Mouse (Mus musculus): ENCODE data around the gene Stmn1.
"Not testable (repeated sequence)": the region's sequence is repeated elsewhere in the genome, so short reads cannot be mapped to it uniquely, and the experiment has no call there.

Gene Stmn1

DNA sequence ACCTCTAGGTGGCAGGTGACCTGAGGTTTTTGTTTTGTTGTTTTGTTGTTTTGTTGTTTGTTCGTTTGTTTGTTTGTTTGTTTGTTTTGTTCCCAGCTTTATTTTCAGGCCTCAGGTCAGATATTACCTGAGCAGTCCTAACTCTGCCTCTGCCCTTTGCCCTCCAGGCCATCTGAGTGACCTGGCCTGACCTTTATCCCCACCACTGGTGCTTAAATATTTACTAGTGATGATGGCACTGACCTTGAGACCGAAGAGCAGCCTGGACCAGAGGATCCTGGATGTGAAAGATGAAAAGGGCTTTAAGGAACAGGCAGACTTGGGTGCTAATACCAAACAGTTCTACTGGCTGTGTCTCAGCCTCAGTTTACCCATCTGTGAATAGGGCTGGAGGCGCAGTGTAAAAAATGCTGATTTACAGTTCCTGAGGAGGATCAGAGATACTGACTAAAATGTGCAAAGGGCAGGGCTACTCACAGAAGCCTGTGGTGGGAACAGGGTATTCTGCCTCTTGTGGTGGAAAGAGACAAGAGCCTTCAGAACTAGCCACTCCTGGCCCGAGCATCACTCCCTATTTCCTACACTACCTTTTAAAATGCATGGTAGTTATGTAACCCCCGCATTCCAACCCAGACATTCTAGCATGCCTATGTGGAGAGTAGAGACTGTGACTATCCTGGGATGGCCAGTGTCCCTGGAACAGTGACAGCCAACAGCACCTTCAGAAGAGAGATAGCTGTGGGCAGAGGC lies 17.2 kb downstream of the Stmn1 start:
- DNase-seq (ENCODE audit: low spot score), result no peak

GRCm38 (mm10) chr4:134488211-134488610 lies 20.1 kb downstream of the Stmn1 start:
- no peak for DNase-seq (ENCODE audit: low spot score)

GRCm38 (mm10) chr4:134489986-134490665 lies 22.0 kb downstream of the Stmn1 start:
- DNase-seq (ENCODE audit: low spot score), result no peak

DNA sequence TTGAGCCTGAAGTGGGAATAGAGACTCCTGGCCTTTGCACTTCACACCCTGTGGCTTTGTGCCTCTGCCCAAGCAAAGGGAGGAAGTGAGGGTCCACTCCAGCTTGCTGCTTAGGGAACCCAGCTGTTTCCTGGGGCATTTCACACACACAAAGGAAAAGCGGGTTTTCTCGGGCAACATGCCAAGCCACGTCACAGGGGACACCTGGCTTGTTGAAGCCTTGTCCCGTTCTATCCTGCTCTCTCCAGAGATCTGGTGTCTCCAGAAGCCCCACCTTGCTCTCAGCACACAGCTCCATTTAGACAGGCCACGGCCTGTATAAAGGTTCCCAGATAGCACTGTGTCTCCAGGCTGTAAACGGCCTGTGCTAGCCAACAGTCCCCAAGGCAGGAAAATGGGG lies 23.6 kb downstream of the Stmn1 start:
- no peak for DNase-seq (ENCODE audit: low spot score)

- DNase-seq (ENCODE audit: low spot score), result not testable (repeated sequence)
Measured at GRCm38 (mm10) chr4:134494161-134494560, 26.0 kb downstream of the Stmn1 start.

GRCm38 (mm10) chr4:134494780-134495545 lies 26.8 kb downstream of the Stmn1 start:
- DNase-seq (ENCODE audit: low spot score), result no peak

- no peak for DNase-seq (ENCODE audit: low spot score)
Measured at GRCm38 (mm10) chr4:134495546-134495923, 27.4 kb downstream of the Stmn1 start.

GRCm38 (mm10) chr4:134496595-134497210 lies 28.6 kb downstream of the Stmn1 start, which contains the start of gene Paqr7:
Gene Paqr7 (plus strand): TSS chr4:134496697.
- peak; percentile 54 for DNase-seq (ENCODE audit: low spot score)

DNA sequence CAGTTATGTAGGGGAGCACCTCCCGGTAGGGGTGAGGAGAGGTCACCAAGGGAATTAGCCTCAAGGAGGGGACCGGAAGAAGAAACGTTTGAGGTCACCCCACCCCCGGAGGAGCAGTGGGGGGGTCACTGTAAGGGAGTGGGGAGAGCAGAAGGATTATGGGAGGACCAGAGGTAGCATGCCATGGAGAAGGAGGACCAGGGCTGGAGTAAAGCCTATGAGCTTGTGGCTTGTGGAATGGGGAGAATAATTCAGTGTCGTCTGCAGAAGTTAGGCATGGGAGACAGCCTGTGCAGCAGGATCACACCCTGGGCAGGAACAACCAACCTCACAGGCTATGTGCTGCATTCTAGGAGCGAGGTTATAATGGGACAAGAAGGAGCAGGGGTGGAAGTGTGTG lies 29.1 kb downstream of the Stmn1 start:
- no peak for DNase-seq (ENCODE audit: low spot score)

DNA sequence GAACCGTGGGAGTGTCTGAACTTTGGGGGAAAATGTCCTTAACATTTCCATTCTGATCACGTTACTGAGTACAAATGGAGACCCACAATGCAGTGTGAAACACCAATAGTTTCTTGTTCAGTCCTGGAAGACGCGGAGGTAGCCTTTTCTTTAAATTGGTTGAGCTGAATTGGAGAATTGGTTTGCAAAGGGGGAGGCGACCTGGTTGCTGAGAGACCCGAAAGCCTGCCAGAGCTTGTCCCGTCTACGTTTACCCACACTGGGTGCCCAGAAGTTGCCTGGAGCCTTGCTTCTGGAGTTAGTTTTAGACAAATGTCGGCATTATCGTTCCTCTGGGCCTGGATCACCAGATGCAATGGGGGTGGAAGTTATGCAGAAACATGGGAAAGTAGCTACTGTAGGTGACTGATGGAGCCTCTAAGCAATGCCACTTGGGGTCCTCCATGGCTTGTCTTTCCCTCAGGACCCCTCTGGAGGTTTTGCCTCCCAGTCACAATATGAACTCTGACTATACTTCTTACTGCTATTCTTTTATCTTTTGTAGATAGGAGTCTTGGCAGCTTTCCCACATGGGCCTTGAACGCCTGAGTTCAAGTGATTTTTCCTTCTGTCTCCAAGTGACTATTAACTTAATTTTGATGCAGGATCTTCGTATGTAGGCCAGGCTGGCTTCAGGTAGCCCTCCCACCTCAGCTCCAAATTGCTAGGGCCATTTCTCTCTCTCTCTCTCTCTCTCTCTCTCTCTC lies 30.0 kb downstream of the Stmn1 start:
- no peak for DNase-seq (ENCODE audit: low spot score)

DNA sequence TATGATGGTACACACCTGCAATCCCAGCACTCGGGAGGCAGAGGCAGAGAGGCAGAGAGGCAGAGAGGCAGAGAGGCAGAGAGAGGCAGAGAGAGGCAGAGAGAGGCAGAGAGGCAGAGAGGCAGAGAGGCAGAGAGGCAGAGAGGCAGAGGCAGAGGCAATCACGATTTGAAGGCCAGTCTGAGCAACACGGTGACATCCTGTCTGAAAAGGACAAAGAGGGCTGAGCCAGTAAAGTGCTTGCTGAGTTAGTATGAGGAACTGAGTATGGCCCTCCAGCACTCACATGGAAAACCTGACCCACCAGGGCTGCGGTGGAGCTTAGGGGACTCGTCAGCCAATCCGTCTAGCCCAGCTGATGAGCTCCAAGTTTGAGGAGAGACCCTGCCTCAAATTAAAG lies 30.9 kb downstream of the Stmn1 start:
- DNase-seq (ENCODE audit: low spot score), result not testable (repeated sequence)

- DNase-seq (ENCODE audit: low spot score), result no peak
Measured at GRCm38 (mm10) chr4:134501095-134501494, 33.0 kb downstream of the Stmn1 start.

GRCm38 (mm10) chr4:134503686-134504357 lies 35.7 kb downstream of the Stmn1 start:
- DNase-seq (ENCODE audit: low spot score), result no peak

- DNase-seq (ENCODE audit: low spot score), result no peak
Measured at GRCm38 (mm10) chr4:134505303-134505789, 37.2 kb downstream of the Stmn1 start.

GRCm38 (mm10) chr4:134505966-134506594 lies 38.0 kb downstream of the Stmn1 start:
- no peak for DNase-seq (ENCODE audit: low spot score)

DNA sequence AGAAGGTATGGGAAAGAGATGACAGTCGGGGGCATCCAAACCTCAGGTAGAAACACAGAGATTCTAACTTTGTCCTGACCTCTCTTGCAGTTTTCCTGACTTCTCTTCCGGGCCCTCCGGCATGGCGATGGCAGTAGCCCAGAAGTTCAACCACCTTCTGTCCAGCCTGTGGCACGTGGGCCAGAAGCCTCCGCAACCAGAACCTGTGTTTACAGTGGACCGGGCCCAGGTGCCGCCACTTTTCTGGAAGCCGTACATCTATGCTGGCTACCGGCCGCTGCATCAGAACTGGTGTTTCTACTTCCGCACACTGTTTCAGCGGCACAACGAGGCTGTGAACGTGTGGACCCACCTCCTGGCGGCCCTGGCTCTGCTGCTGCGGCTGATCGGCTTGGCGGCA lies 38.6 kb downstream of the Stmn1 start:
- DNase-seq (ENCODE audit: low spot score), result no peak

DNA sequence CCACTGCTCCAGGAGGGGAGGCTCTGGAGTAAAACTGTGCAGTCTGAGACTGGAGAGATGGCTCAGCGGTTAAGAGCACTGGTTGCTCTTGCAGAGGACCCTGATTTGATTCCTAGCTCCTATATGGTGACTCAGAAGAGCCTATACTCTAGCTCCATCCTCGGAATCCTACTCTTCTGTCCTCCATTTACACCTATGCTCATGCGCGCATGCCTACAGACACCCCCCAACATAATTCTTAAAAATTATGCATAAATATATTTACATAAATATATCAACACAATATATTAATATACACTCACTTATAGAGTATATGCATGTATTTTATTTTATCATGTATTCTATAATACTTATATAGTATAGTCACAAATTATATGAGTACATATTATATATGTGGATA lies 42.3 kb downstream of the Stmn1 start:
- no peak for DNase-seq (ENCODE audit: low spot score)

DNA sequence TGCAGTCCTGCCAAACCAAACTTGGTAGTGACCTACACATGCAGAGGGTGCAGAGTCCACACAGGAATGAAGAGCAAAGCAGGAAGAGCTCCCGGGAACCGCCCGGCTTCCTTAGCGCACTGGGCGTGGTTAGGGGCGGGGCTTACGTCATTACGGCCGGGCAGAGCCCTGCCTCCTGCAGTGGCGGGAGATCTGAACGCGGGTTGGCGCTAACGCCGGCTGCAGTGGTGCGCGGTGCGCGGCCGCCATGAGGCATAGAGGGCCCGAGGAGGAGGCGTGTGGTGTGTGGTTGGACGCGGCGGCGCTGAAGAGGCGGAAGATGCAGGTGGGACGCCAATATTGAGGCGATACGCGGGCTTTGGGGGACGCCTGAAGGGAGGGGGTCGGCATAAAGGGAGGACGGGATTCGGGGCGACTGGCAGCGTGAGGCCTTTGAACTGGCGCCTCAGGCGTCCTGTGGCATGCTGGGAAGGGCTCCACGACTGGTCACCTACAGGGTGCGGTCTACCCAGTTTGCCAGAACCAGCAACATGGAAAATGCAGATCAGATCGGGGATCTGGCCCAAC lies 42.8 kb downstream of the Stmn1 start, which contains the start of gene Aunip:
TSS of gene Aunip (plus strand) at position 155 of the 567 bp plus-strand sequence.
- DNase-seq (ENCODE audit: low spot score), result peak; percentile 56

GRCm38 (mm10) chr4:134511730-134512129 lies 43.6 kb downstream of the Stmn1 start:
- no peak for DNase-seq (ENCODE audit: low spot score)

DNA sequence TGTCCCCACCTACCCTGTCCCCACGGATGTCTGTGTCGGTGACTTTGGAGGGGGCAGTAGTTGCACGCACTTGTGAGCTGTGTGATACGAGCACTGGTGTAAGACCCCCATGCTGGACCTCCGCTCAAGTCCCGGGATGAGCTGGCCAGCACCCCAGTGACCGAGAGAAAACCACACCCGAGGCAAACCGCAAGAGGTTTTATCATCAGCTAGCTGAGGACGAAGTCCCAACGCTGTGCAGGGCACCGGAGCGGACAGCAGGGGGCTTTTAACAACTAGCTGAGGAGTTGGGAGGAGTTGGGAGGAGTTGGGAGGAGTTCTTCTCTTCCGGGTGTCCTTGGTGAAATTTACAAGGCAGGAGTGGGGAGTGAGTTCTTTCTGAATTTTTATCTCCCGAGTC lies 44.7 kb downstream of the Stmn1 start:
- no peak for DNase-seq (ENCODE audit: low spot score)
